Mouse (Mus musculus): ENCODE results near the gene Pde11a.

DNA sequence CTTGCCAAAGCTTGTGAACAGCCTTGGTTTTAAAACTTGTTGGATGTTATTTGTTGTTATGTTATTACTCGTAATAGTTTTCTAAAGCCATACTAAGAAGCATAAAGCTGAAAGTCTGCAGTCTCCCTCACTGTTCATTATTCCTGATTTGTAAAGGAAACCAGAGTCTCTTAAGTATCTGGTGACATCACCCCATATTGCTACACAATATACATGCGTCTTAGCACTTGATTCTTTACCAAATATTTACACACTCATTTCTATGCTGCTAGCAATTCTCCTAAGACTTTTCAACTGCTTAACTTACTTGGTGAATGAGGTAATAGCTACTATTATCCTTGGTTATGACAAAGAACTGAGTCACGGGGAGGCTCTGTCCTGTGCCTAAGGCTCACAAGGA is 278.4 kb downstream of the Pde11a start:
- TF ChIP-seq CTCF (IDR thresholded peaks at IDR 0.05; ENCODE audit: extremely low read depth, insufficient read length, insufficient replicate concordance, low read depth, low read length) (no peak), POLR2A (IDR thresholded peaks at IDR 0.05; ENCODE audit: low read depth, low read length) (no peak)

All from small intestine, adult 2 months (tissue).